ENCODE assay signal across 13 mouse cellular contexts in genomic region chr10:7068608-7069007, GRCm38 (mm10). TPM values are rescaled to one million over a fixed set of nuclear protein-coding genes. Genes with fewer than 3 reads are reported as not detected.
DNase-seq lines count a peak whose midpoint lies in the region; ATAC-seq and TF ChIP-seq lines count a peak whose summit lies in the region.
"Had no signal": no experiment of that assay in that cellular context is flagged by ENCODE, and none has a peak within 500 bp of the region (broad histone marks: within the 10 kb centered on the region; RNA-seq: fewer than 3 reads in every experiment).

No protein-coding gene starts in this region.

- no peak overlapping the region for H3K4me2 ChIP-seq in liver, embryonic 14.5 days (ENCODE audit: low read depth)
- H3K4me2 ChIP-seq in liver, embryonic 11.5 days: no peak overlapping the region
- H3K4me2 ChIP-seq in hindbrain, embryonic 13.5 days: no peak overlapping the region
- H3K4me2 ChIP-seq: neural tube, embryonic 15.5 days had no signal

- ATAC-seq in liver, embryonic 14.5 days (ENCODE audit: insufficient read depth): no peak
- no peak for ATAC-seq in liver, embryonic 11.5 days (replicated peaks; ENCODE audit: low FRiP score)
- no peak for ATAC-seq in hindbrain, embryonic 13.5 days (ENCODE audit: low FRiP score)

- no peak overlapping the region for H3K4me3 ChIP-seq in cerebellum, adult 2 months (replicated peaks; ENCODE audit: insufficient read depth, low read depth, low read length)
- no peak overlapping the region for H3K4me3 ChIP-seq in liver, embryonic 14.5 days (ENCODE audit: insufficient read depth in 1 of 2, low read depth in 2 of 2, low read length in 2 of 2)
- no peak overlapping the region for H3K4me3 ChIP-seq in liver, embryonic 11.5 days (ENCODE audit: low read depth, low read length)
- H3K4me3 ChIP-seq in hindbrain, embryonic 13.5 days: no peak overlapping the region
- H3K4me3 ChIP-seq: neural tube, embryonic 15.5 days had no signal

- TF ChIP-seq POLR2A in cerebellum, adult 2 months (IDR thresholded peaks at IDR 0.05; ENCODE audit: borderline replicate concordance, insufficient read depth, low read length): no peak

- no peak for DNase-seq in cerebellum, adult 2 months
- no peak for DNase-seq in cerebellum, postnatal 36 days
- peak in 1 of 3 experiments; percentile 7 for DNase-seq in liver, embryonic 14.5 days (ENCODE audit: low read depth in 3 of 3, low spot score in 3 of 3)
- DNase-seq in liver, embryonic 11.5 days (ENCODE audit: low spot score): no peak
- peak; percentile 35 for DNase-seq in brain, adult 2 months (ENCODE audit: low read depth, low spot score)
- peak; percentile 26 for DNase-seq in retina, postnatal 1 day
- DNase-seq in left cerebral cortex, adult 8-10 months (ENCODE audit: low spot score in 2 of 2): no peak
- DNase-seq: adrenal gland, postnatal 25 days; gastrocnemius, postnatal 10 days had no signal

- no peak overlapping the region for H3K9ac ChIP-seq in liver, embryonic 14.5 days (replicated peaks)
- H3K9ac ChIP-seq in liver, embryonic 11.5 days (ENCODE audit: low read depth, low read length): no peak overlapping the region
- H3K9ac ChIP-seq in hindbrain, embryonic 13.5 days: no peak overlapping the region
- H3K9ac ChIP-seq: neural tube, embryonic 15.5 days had no signal

- peaks cover 3% of the 10 kb centered on the region; the same call in 1 of the 2 replicates for H3K4me1 ChIP-seq in cerebellum, adult 2 months (ENCODE audit: control insufficient read depth, insufficient read depth, low read length)
- H3K4me1 ChIP-seq in liver, embryonic 14.5 days (replicated peaks; ENCODE audit: control insufficient read depth in 2 of 2, insufficient read depth in 2 of 2, low read length in 1 of 2): no peaks in the 10 kb centered on the region
- H3K4me1 ChIP-seq in liver, embryonic 11.5 days (replicated peaks; ENCODE audit: control insufficient read depth, insufficient read depth, low read length): no peaks in the 10 kb centered on the region
- no peaks in the 10 kb centered on the region for H3K4me1 ChIP-seq in hindbrain, embryonic 13.5 days (replicated peaks)

- H3K27me3 ChIP-seq in cerebellum, adult 2 months (ENCODE audit: control insufficient read depth, insufficient read depth, low read length): no peaks in the 10 kb centered on the region
- H3K27me3 ChIP-seq in liver, embryonic 14.5 days (ENCODE audit: control insufficient read depth, insufficient read depth, low read length): no peaks in the 10 kb centered on the region
- no peaks in the 10 kb centered on the region for H3K27me3 ChIP-seq in liver, embryonic 11.5 days (replicated peaks; ENCODE audit: control insufficient read depth, insufficient read depth, low read length)
- H3K27me3 ChIP-seq in hindbrain, embryonic 13.5 days: no peaks in the 10 kb centered on the region
- H3K27me3 ChIP-seq: neural tube, embryonic 15.5 days had no signal

- peak; percentile 19; the same call in 1 of the 2 replicates for TF ChIP-seq CTCF in cerebellum, adult 2 months (IDR thresholded peaks at IDR 0.05; ENCODE audit: borderline replicate concordance, insufficient read depth, low read depth, low read length)
- peak; percentile 37; the same call in 1 of the 2 replicates for TF ChIP-seq CTCF in liver, embryonic 14.5 days (IDR thresholded peaks at IDR 0.05; ENCODE audit: low read depth)

- no peak overlapping the region for H3K27ac ChIP-seq in cerebellum, adult 2 months (ENCODE audit: insufficient read depth, low read length)
- H3K27ac ChIP-seq in liver, embryonic 14.5 days: no peak overlapping the region
- no peak overlapping the region for H3K27ac ChIP-seq in liver, embryonic 11.5 days (ENCODE audit: low read depth, low read length)
- H3K27ac ChIP-seq in hindbrain, embryonic 13.5 days: no peak overlapping the region
- H3K27ac ChIP-seq: macrophage; neural tube, embryonic 15.5 days had no signal

- H3K9me3 ChIP-seq in liver, embryonic 14.5 days (ENCODE audit: control insufficient read depth, low read length): no peaks in the 10 kb centered on the region
- H3K9me3 ChIP-seq in liver, embryonic 11.5 days (ENCODE audit: control insufficient read depth, low read length): no peaks in the 10 kb centered on the region
- H3K9me3 ChIP-seq in hindbrain, embryonic 13.5 days: no peaks in the 10 kb centered on the region
- H3K9me3 ChIP-seq: neural tube, embryonic 15.5 days had no signal

- WGBS in cerebellum, adult 2 months: 69% methylated on average over 12 of the region's 12 CpGs
- 47% methylated on average over 12 of the region's 12 CpGs for WGBS in liver, embryonic 14.5 days (ENCODE audit: insufficient replicate concordance)
- 53% methylated on average over 12 of the region's 12 CpGs for WGBS in liver, embryonic 11.5 days
- WGBS in hindbrain, embryonic 13.5 days: 74% methylated on average over 12 of the region's 12 CpGs

- TF ChIP-seq EP300 in liver, embryonic 14.5 days (IDR thresholded peaks at IDR 0.05; ENCODE audit: low read depth): no peak

- no peaks in the 10 kb centered on the region for H3K36me3 ChIP-seq in liver, embryonic 14.5 days (replicated peaks; ENCODE audit: control insufficient read depth, insufficient read depth, low read depth)
- H3K36me3 ChIP-seq in liver, embryonic 11.5 days (ENCODE audit: control insufficient read depth, insufficient read depth, low read length): no peaks in the 10 kb centered on the region
- H3K36me3 ChIP-seq in hindbrain, embryonic 13.5 days: no peaks in the 10 kb centered on the region
- H3K36me3 ChIP-seq: neural tube, embryonic 15.5 days had no signal

RNA-seq across cellular contexts. Expression of gene Ipcef1, which starts 16.3 kb away (rescaled TPM):
- polyA plus RNA-seq in cerebellum, adult 2 months (2012; rRNA removed): 22.5 and 28.0 TPM in 2 replicates
- 0.30 and 0.50 TPM in 2 replicates for polyA plus RNA-seq in liver, embryonic 14.5 days (2012; rRNA removed)
- polyA plus RNA-seq in liver, embryonic 14.5 days (2014; fragmentation: Nextera tagmentation; extraction: Ambion mirVana): 0.71 and 1.1 TPM in 2 replicates
- 0.47 and 0.53 TPM in 2 replicates for polyA plus RNA-seq in liver, embryonic 11.5 days (2014; fragmentation: Nextera tagmentation; extraction: Ambion mirVana)
- total RNA-seq in left cerebral cortex, adult 8-10 months (2022): 100 to 1,000 TPM in 1 of 4 experiments, 10 to 100 TPM in 3; 73.6 to 104 (median 81.8) TPM
- 0.69 and 1.3 TPM in 2 replicates for polyA plus RNA-seq in hindbrain, embryonic 13.5 days (2015; fragmentation: Nextera tagmentation; extraction: Ambion mirVana)
- polyA plus RNA-seq: C2C12 had no signal

Comparison
In these comparisons a context has a peak if more than half of its experiments do, and no peak if none do; other contexts are left out.
1. DNase-seq: peak in brain, adult 2 months (single experiment) and retina, postnatal 1 day (single experiment); none in cerebellum, adult 2 months (0 of 2), cerebellum, postnatal 36 days (0 of 2), liver, embryonic 11.5 days (single experiment) and left cerebral cortex, adult 8-10 months (0 of 2).
2. RNA of gene Ipcef1, which starts 16.3 kb away (polyA plus RNA-seq): 22.5 to 28.0 TPM in cerebellum, adult 2 months; 0.30 to 1.1 TPM in liver, embryonic 14.5 days, 0.69 to 1.3 TPM in hindbrain, embryonic 13.5 days and 0.47 to 0.53 TPM in liver, embryonic 11.5 days; every median in the first group is over 10 times any median in the second.